Mouse (Mus musculus) midbrain, embryonic 16.5 days (tissue): ENCODE results near the gene Crlf3. TPM values are rescaled to one million over a fixed set of nuclear protein-coding genes. Genes with fewer than 3 reads are reported as not detected.

ENCODE experiments used
- polyA plus RNA-seq: library from polyadenylated mRNA; unstranded; fragments of >200 nt; fragmentation: Nextera tagmentation; extraction: Ambion mirVana; gene quantifications from 2 replicates; pipeline ENCODE4 v1.2.1, GENCODE M21; 2015

Crlf3 gene
- polyA plus RNA-seq, 1 experiment from 2014 or later: 10.4 TPM

Other genes starting within 250 kb of the Crlf3 start
- gene Utp6, start 118.6 kb downstream of the Crlf3 start, polyA plus RNA-seq: 39.2 and 46.0 TPM in 2 replicates
- 11.7 and 13.2 TPM in 2 replicates for gene Suz12, start 87.9 kb downstream of the Crlf3 start, polyA plus RNA-seq
- gene Atad5, start 8.4 kb upstream of the Crlf3 start, polyA plus RNA-seq: 4.3 and 5.1 TPM in 2 replicates
- gene Tefm, start 61.2 kb upstream of the Crlf3 start, polyA plus RNA-seq: 22.2 and 22.4 TPM in 2 replicates
- gene Adap2, start 73.1 kb upstream of the Crlf3 start, polyA plus RNA-seq: 3.4 and 4.2 TPM in 2 replicates
- 3.0 and 3.6 TPM in 2 replicates for gene Rnf135, start 102.9 kb upstream of the Crlf3 start, polyA plus RNA-seq
- 70.1 and 77.6 TPM in 2 replicates for gene Rhot1, start 128.0 kb upstream of the Crlf3 start, polyA plus RNA-seq
- gene Rhbdl3, start 219.9 kb upstream of the Crlf3 start, polyA plus RNA-seq: 4.7 and 5.1 TPM in 2 replicates